ENCODE assay signal across 8 mouse cellular contexts in genomic region chr1:152903591-152904135, GRCm38 (mm10). TPM values are rescaled to one million over a fixed set of nuclear protein-coding genes. Genes with fewer than 3 reads are reported as not detected.
A peak's percentile ranks its signal among the peaks of the same experiment; 100 is the strongest.
DNase-seq lines count a peak whose midpoint lies in the region; ATAC-seq lines count a peak whose summit lies in the region.

No protein-coding gene starts in this region.

- peak; percentile 19 for ATAC-seq in kidney, embryonic 15.5 days (replicated peaks; ENCODE audit: low FRiP score)
- ATAC-seq in CD4-positive, CD25-positive, alpha-beta regulatory T cell, adult 4 months, result peak; percentile 14
- ATAC-seq in granulocyte monocyte progenitor cell, adult 5-6 weeks (replicated peaks; ENCODE audit: poor library complexity, severe bottlenecking), result 0 out of 2 replicates have a peak, but pooled peaks have one; percentile 2
- 0 out of 2 replicates have a peak, but pooled peaks have one; percentile 5 for ATAC-seq in liver, embryonic 15.5 days (ENCODE audit: insufficient read depth)

- no peak for DNase-seq in kidney, postnatal 14 days
- peak; percentile 63 to 64 for DNase-seq in spleen, postnatal 10 days (ENCODE audit: low spot score in 2 of 2)
- no peak for DNase-seq in right cerebral cortex, adult 2 months (ENCODE audit: low spot score in 2 of 2)

- peak overlapping the region; percentile 98 for H3K4me3 ChIP-seq in kidney, embryonic 15.5 days (replicated peaks)
- H3K4me3 ChIP-seq in brown adipose tissue, adult 24 weeks (ENCODE audit: insufficient read depth, low read depth, low read length), result peak overlapping the region; percentile 93
- H3K4me3 ChIP-seq in liver, embryonic 15.5 days (replicated peaks), result peak overlapping the region; percentile 96

- no peaks in the 10 kb centered on the region for H3K36me3 ChIP-seq in kidney, embryonic 15.5 days
- 0 out of 2 replicates have a peak, but pooled peaks cover 2% of the 10 kb centered on the region for H3K36me3 ChIP-seq in liver, embryonic 15.5 days (replicated peaks)

- H3K9me3 ChIP-seq in kidney, embryonic 15.5 days (replicated peaks), result no peaks in the 10 kb centered on the region
- no peaks in the 10 kb centered on the region for H3K9me3 ChIP-seq in liver, embryonic 15.5 days (replicated peaks)

- WGBS in kidney, embryonic 15.5 days, result under 1% methylated on average over 36 of the region's 36 CpGs
- under 1% methylated on average over 36 of the region's 36 CpGs for WGBS in liver, embryonic 15.5 days (ENCODE audit: insufficient replicate concordance)

- peak overlapping the region; percentile 100 for H3K27ac ChIP-seq in kidney, embryonic 15.5 days
- peak overlapping the region; percentile 79 for H3K27ac ChIP-seq in brown adipose tissue, adult 24 weeks (replicated peaks; ENCODE audit: low read depth, low read length)
- H3K27ac ChIP-seq in liver, embryonic 15.5 days (replicated peaks), result peak overlapping the region; percentile 99

- peak overlapping the region; percentile 99 for H3K4me2 ChIP-seq in kidney, embryonic 15.5 days
- peak overlapping the region; percentile 92 for H3K4me2 ChIP-seq in liver, embryonic 15.5 days

- H3K4me1 ChIP-seq in kidney, embryonic 15.5 days, result peaks cover 24% of the 10 kb centered on the region
- H3K4me1 ChIP-seq in brown adipose tissue, adult 24 weeks (ENCODE audit: control insufficient read depth, insufficient read depth, insufficient read length, low read length), result 0 out of 2 replicates have a peak, but pooled peaks cover 5% of the 10 kb centered on the region
- H3K4me1 ChIP-seq in liver, embryonic 15.5 days (replicated peaks), result peaks cover 37% of the 10 kb centered on the region

- H3K27me3 ChIP-seq in kidney, embryonic 15.5 days, result no peaks in the 10 kb centered on the region
- H3K27me3 ChIP-seq in liver, embryonic 15.5 days, result no peaks in the 10 kb centered on the region

- peak overlapping the region; percentile 90 for H3K9ac ChIP-seq in kidney, embryonic 15.5 days
- H3K9ac ChIP-seq in liver, embryonic 15.5 days, result peak overlapping the region; percentile 93

RNA-seq across cellular contexts. Expression of gene Smg7, which starts 1.2 kb away (rescaled TPM):
- polyA plus RNA-seq in kidney, embryonic 15.5 days (2015; fragmentation: Nextera tagmentation; extraction: Ambion mirVana), result 31.5 and 32.8 TPM in 2 replicates
- 10 to 100 TPM; 36.1 to 43.5 TPM for polyA plus RNA-seq in CD4-positive, CD25-positive, alpha-beta regulatory T cell, adult 4 months (2017; shearing (Covaris generic))
- polyA plus RNA-seq in brown adipose tissue, adult 24 weeks (2012; ENCODE audit: insufficient read depth, insufficient read length, missing spikeins), result 12.8 and 18.5 TPM in 2 replicates
- total RNA-seq in granulocyte monocyte progenitor cell, adult 5-6 weeks (2014; fragmentation: Nextera tagmentation), result 62.0 and 100 TPM in 2 replicates
- 26.0 and 31.2 TPM in 2 replicates for total RNA-seq in granulocyte monocyte progenitor cell, adult 5-6 weeks (2017)
- 8.8 and 9.0 TPM in 2 replicates for polyA plus RNA-seq in liver, embryonic 15.5 days (2015; fragmentation: Nextera tagmentation; extraction: Ambion mirVana)

RNA-seq across cellular contexts. Expression of gene Nmnat2, which starts 51.1 kb away (rescaled TPM):
- polyA plus RNA-seq in kidney, embryonic 15.5 days (2015; fragmentation: Nextera tagmentation; extraction: Ambion mirVana), result 0.98 and 1.9 TPM in 2 replicates
- under 1 TPM; 0.78 to 0.80 TPM for polyA plus RNA-seq in CD4-positive, CD25-positive, alpha-beta regulatory T cell, adult 4 months (2017; shearing (Covaris generic))
- polyA plus RNA-seq in brown adipose tissue, adult 24 weeks (2012; ENCODE audit: insufficient read depth, insufficient read length, missing spikeins), result 0.25 and 1.1 TPM in 2 replicates
- total RNA-seq in granulocyte monocyte progenitor cell, adult 5-6 weeks (2014; fragmentation: Nextera tagmentation), result not detected in 2 replicates
- not detected in 2 replicates for total RNA-seq in granulocyte monocyte progenitor cell, adult 5-6 weeks (2017)
- 0.02 and 0.05 TPM in 2 replicates for polyA plus RNA-seq in liver, embryonic 15.5 days (2015; fragmentation: Nextera tagmentation; extraction: Ambion mirVana)

Comparison
In these comparisons a context has a peak if more than half of its experiments do, and no peak if none do; other contexts are left out.
1. DNase-seq: peak in spleen, postnatal 10 days (2 of 2); none in kidney, postnatal 14 days (single experiment) and right cerebral cortex, adult 2 months (0 of 2).
2. Peak in every context shown above with its lines, with median percentiles within 50 percentile points of each other: ATAC-seq, H3K27ac ChIP-seq and H3K4me3 ChIP-seq.